Mouse (Mus musculus): ENCODE measurements around the gene Srsf1. TPM values are rescaled to one million over a fixed set of nuclear protein-coding genes. Genes with fewer than 3 reads are reported as not detected.
"Not testable (repeated sequence)": the region's sequence is repeated elsewhere in the genome, so short reads cannot be mapped to it uniquely, and the experiment has no call there.

Gene Srsf1
- total RNA-seq, 2 experiments from 2014 or later = 53.7 to 75.2 TPM

DNA sequence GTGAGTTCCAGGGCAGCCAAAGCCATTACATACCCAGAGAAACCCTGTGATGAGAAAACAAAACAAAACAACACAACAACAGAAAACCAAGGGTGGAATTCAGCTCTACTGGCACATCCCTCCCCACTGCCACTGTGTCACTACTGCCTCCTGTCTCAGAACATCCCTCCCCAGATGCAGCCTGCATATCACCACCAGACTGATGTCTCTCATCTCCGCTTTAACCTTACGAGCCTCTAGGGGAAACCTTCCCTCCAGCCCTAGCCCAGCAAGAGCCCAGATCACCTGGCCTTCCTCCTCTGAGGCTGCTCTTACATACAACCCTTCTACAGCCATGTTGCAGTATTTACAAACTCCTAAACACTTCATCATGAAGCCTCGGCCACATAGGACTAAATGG is 9.8 kb upstream of the Srsf1 start:
- no peak for DNase-seq (ENCODE audit: low spot score)

DNA sequence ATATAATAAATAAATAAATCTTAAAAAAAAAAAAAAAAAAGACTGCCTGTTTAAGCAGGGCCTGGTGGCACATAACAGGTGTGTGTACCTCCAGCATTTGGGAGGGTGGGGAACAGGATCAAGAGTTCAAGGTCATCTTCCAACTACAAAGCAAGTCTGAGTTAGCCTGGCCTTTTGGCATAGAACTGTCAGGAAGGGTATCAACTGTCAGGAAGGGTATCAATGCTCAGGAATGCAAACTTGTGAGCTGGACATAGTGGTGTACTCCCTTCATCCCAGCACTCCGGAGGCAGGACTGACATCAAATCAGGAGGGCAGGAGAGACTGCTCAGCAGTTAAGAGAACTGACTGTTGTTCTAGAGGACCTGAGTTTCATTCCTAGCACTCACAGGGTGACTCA is 8.1 kb upstream of the Srsf1 start:
- no peak for DNase-seq (ENCODE audit: low spot score)

DNA sequence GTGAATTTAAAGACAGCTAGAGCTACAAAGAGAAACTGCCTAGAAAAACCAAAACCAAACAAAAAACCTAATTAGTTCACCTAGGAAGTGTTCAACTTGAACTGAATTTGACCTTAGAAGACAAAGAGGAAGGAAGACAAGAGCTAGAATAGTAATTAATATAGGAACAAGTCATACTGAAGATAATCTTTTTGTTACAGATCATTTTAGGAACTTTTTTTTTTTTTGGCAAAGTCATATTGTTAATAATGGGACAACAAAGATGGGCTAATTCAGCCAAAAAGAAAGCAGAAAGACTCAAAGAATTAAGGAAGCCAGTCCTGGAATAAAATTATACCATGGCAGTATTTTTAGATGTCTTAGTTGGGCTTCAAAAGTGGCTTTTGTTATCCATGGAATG is 2.9 kb upstream of the Srsf1 start:
- no peak for DNase-seq (ENCODE audit: low spot score)

GRCm38 (mm10) chr11:88045159-88045558 is 2.0 kb upstream of the Srsf1 start:
- not testable (repeated sequence) for DNase-seq (ENCODE audit: low spot score)

DNA sequence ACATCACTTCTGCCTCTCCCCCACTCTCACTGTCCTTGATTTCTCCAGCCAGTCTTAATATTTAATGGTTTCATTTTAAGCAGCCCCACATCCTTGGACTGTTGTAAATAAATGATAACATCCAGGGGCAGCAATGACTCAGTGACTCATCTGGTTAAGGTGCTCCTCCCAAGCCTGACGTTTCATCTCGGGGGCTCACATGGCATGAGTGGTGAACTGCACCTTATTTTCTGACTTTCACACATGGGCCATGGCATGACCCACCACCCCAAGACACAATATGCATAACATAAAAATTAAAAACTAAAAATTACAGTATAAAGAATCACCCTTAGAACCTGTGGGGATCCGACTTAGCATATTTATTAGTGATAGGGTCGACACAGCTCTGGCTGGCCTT is 1.3 kb upstream of the Srsf1 start:
- DNase-seq (ENCODE audit: low spot score) = no peak

GRCm38 (mm10) chr11:88046323-88046937 is 743 bp upstream of the Srsf1 start:
- DNase-seq (ENCODE audit: low spot score) = no peak

DNA sequence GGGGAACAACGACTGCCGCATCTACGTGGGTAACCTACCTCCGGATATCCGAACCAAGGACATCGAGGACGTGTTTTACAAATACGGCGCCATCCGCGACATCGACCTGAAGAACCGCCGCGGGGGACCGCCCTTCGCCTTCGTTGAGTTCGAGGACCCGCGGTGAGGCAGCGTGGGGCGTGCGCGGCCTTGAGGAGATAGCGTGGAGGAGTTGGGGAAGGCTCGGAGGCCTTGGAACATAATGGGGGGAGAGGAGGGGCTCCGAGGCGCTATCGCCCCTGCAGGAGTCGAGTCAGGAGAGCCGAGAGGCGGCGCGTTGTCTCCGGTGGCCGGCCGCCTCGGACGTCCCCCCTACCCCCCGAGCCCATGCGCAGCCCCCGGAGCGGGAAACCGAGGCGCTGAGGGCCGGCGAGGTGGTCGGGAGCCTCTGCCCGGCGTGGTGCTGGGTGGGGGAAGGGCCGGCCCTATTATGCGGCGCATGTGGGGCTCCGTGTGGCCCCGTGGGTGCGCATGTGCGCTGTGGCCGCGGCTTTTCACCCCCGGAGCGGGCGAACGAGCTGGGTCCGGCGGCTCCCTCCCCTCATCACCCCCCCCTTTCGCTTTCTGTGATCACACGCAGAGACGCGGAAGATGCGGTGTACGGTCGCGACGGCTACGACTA is 828 bp downstream of the Srsf1 start:
- DNase-seq (ENCODE audit: low spot score) = no peak

- DNase-seq (ENCODE audit: low spot score) = no peak
Measured at GRCm38 (mm10) chr11:88048961-88049670, 1.9 kb downstream of the Srsf1 start.

DNA sequence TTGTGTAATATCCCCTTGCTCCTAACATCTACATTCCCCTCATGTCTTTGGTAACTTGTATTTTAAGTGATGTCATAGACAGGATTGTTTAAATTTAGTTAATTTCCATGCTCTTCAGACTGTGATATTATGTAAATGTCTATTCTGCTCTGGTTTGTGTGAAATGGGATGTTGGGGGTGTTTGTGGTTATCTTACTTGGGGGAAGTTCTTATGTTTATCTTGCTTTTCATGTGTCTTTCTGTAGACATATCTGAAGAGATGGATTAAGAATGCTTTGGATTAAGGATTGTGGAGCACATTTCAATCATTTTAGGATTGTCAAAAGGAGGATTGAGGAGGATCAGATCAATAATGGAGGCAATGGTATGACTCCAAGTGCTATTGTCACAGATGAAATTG is 2.6 kb downstream of the Srsf1 start:
- no peak for DNase-seq (ENCODE audit: low spot score)

GRCm38 (mm10) chr11:88052638-88053037 is 5.5 kb downstream of the Srsf1 start:
- DNase-seq (ENCODE audit: low spot score) = no peak

- no peak for DNase-seq (ENCODE audit: low spot score)
Measured at GRCm38 (mm10) chr11:88053821-88054220, 6.6 kb downstream of the Srsf1 start.

GRCm38 (mm10) chr11:88054589-88054988 is 7.4 kb downstream of the Srsf1 start:
- no peak for DNase-seq (ENCODE audit: low spot score)

DNA sequence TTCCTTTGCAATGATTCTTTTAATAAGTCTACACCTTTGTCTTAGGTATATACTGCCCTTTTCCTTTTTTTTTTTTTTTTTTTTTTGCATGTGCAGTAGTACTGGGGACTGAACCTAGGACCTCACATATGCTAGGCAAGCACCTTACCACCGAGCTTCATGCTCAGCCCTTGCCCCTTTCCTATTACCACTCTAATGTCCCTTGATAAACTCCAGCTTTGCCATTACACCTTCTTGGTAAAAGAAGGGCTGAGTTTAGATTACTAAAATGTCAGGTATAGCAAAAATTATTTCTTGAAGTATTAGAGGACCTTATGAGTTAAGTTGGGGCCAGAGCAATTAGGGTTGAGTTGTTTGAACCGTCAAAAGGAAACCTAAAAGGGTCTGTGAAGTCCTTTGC is 8.6 kb downstream of the Srsf1 start:
- no peak for DNase-seq (ENCODE audit: low spot score)

GRCm38 (mm10) chr11:88057788-88058187 is 10.6 kb downstream of the Srsf1 start:
- DNase-seq (ENCODE audit: low spot score) = no peak

DNA sequence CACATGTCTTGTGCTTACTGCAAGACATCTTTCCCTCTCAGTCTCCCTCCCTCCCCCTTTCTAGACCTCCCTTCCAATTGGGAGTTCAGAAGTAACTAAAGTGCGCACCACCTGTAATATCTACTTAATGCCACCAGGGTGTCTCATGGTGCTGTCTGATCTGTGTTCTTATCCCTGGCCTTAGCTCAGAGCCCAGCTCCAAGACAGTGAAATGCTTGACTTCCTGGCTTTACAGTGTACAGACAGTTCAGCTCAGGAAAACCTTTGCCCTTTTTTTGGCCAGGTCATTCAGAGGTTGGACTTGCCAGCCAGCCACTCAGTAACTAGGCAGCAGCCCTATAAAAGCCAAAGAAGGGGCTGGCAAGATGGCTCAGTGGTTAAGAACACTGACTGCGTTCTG is 12.0 kb downstream of the Srsf1 start:
- peak; percentile 69 for DNase-seq (ENCODE audit: low spot score)

DNA sequence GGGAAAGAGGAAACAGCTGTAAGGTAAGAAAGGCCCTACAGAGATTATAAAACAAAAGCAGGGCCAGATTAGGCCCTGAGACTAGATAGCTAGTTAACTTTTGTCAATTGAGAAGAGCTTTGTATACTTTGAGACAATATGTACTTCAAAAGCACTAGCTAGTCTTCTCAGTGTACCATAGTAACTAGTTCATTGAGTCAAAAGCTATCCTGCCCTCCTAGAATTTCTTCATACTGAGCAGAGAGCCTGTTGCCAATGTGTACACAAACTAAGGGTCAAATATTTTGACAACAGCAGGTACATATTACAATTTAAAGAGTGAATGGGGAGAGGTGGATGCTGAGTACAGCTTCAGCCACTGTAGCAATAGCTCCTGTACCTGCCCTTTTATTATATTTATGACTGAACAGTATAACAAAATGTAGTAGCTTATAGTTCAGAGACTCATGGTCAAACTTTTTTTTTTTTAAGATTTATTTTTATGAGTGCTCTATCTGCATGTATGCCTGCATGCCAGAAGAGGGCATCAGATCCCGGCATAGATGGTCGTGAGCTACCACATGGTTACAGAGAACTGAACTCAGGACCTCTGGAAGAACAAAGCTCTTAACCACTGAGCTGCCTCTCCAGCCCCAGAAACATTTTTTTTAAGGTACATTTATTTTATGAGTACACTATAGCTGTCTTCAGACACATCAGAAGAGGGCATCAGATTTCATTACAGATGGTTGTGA is 14.9 kb downstream of the Srsf1 start:
- no peak for DNase-seq (ENCODE audit: low spot score)

GRCm38 (mm10) chr11:88065732-88066131 is 18.6 kb downstream of the Srsf1 start:
- DNase-seq (ENCODE audit: low spot score) = no peak

- DNase-seq (ENCODE audit: low spot score) = no peak
Measured at GRCm38 (mm10) chr11:88067191-88067585, 20.0 kb downstream of the Srsf1 start.

- DNase-seq (ENCODE audit: low spot score) = peak; percentile 71
Measured at GRCm38 (mm10) chr11:88067586-88068410, 20.6 kb downstream of the Srsf1 start, which contains the start of gene Vezf1. Vezf1 (plus strand) TSS chr11:88068279.

DNA sequence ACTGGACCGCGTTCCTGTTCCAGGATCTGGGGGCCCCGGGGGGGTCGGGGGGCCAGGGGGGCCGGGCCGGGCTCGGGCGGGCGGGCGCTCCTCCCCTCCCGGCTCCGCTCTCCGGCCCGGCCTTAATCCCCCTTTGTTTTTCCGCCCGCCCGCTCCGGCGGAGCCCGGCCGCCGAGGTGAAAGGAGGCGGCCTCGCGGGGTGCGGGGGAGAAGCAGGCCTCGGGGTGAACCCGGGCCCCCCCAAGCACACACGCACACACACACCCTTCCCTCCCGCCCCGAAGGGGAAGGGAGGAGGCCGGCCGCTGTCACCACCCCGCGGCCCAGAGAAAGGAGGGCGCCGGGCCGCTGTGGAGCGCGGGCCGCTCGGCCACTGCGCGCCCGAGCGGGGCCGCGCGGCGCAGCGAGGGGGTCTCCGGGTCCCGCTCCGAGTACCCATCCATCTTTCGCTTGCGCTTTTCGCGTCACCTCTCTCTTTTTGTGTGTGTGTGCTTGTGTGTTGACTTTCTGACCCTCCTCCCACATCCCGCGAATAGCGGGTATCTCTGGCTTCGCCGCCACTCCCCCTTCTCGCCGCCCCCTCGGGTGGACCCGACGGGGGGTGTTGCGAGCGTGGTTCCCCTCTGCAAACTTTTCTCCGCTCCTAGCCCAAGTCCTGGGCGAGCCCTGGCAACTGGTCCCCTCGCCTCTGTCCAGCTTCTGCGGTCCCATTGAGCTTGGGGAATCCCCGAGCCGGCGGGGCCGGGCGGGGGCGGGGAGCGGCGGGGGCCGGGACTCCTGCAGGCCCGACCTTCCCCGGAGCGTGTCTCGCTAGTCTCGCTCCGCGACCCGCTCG is 21.5 kb downstream of the Srsf1 start:
- peak; percentile 80 for DNase-seq (ENCODE audit: low spot score)

All from gastrocnemius, adult 18-20 months (tissue).